Mouse (Mus musculus): ENCODE data around the gene Capza1. TPM values are rescaled to one million over a fixed set of nuclear protein-coding genes. Genes with fewer than 3 reads are reported as not detected.

The Capza1 gene
- polyA plus RNA-seq, 1 experiment from 2014 or later: 154 TPM

DNA sequence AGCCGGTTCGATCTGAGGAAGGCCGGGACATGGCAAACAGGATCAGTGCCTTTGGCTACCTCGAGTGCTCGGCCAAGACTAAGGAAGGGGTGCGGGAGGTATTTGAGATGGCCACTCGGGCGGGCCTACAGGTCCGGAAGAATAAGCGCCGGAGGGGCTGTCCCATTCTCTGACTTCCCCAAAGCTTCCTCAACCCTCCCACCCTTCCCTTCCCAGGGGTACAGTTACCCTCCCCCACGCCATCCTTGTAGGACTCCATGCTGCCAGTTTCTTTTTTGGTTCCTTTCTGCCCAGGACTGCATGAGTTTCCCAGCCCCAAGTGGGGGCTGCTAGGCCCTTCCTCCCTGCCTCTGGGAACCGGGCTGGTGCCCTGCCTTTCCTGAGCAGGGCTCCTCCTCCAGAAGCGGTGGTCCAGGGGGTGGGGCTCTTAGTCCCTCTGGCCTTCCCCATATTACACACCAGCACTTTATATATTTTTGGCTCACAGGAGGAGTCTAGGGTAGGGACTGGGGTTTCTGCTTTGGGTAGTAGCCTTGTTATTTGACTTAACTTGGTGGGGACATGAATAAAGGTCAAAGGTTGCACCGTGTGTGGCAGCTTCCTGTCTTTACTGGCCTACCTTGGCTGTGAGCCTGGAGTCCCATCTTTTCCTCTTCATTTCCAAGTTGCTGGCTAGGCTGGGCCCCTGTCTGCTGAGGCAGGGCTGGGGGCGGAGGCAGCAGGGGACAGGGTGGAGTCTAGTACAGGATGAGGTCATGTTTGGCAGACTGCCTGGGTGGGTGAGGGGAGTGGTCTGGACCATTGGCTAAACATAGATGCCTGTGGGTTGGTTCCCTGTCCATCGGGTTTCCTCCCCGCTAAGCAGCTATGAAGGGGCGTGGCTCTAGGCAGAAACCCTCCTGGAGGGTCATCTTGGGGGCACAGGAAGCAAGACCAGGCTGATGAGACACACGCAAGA is 70.2 kb downstream of the Capza1 start:
- H3K4me3 ChIP-seq (ENCODE audit: low read depth, low read length): no peak overlapping the region
- H3K27me3 ChIP-seq (ENCODE audit: control insufficient read depth, insufficient read depth, low read length): no peaks in the 10 kb centered on the region
- 56% methylated on average over 20 of the region's 20 CpGs for WGBS
- peak; percentile 81 for ATAC-seq (ENCODE audit: low read depth)
- H3K9me3 ChIP-seq (ENCODE audit: control insufficient read depth, low read length): no peaks in the 10 kb centered on the region
- peak overlapping the region; percentile 60 for H3K27ac ChIP-seq (ENCODE audit: low read depth, low read length)
- no peak overlapping the region for H3K4me2 ChIP-seq (ENCODE audit: low read depth, low read length)
- no peak overlapping the region for H3K9ac ChIP-seq (replicated peaks; ENCODE audit: low read depth, low read length)
- no peaks in the 10 kb centered on the region for H3K36me3 ChIP-seq (ENCODE audit: control insufficient read depth, insufficient read depth, low read length)
- peaks cover 6% of the 10 kb centered on the region; the same call in 1 of the 2 replicates for H3K4me1 ChIP-seq (ENCODE audit: control insufficient read depth, insufficient read depth, low read length)

DNA sequence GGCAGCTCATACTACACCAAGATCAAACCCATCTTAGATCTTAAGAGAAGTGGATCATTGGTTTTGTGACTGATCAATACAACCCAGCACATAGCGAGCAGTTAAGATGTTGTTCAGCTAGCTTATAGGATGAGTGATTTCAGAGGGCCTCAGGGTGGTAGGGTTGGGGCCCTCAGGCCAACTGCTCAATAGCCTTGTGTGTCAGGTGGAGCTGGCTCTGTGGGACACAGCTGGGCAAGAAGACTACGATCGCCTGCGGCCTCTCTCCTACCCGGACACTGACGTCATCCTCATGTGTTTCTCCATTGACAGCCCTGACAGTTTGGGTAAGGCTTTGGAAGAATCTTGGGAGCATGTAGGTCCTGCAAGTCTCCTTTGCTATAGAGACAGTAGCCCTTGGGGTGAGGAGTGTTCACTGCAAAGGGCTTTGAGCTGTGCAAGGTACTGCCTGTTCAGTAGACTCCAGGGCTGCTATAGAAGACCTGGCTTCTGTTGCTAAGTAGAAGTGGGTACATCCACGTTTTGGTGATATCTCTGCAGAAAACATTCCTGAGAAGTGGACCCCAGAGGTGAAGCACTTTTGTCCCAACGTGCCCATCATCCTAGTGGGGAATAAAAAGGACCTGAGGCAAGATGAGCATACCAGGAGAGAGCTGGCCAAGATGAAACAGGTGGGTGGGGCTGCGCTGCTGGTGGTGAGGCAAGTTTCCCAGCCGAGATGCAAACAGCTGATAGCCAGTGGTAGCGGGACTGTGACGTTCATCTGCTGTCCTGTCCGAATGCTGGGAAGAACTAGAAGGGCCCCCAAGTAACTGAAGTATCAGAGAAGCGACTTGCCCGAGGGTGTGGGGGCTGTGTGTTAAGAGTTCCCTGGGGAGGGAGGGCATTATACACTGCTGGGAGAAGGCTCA is 71.7 kb downstream of the Capza1 start:
- H3K27ac ChIP-seq (ENCODE audit: low read depth, low read length): no peak overlapping the region
- 70% methylated on average over 15 of the region's 15 CpGs for WGBS
- H3K4me2 ChIP-seq (ENCODE audit: low read depth, low read length): no peak overlapping the region
- H3K4me1 ChIP-seq (ENCODE audit: control insufficient read depth, insufficient read depth, low read length): peaks cover 11% of the 10 kb centered on the region; the same call in 1 of the 2 replicates
- H3K9ac ChIP-seq (replicated peaks; ENCODE audit: low read depth, low read length): no peak overlapping the region
- no peak for ATAC-seq (ENCODE audit: low read depth)
- no peaks in the 10 kb centered on the region; the same call in 1 of the 2 replicates for H3K27me3 ChIP-seq (ENCODE audit: control insufficient read depth, insufficient read depth, low read length)
- H3K4me3 ChIP-seq (ENCODE audit: low read depth, low read length): no peak overlapping the region
- no peaks in the 10 kb centered on the region for H3K36me3 ChIP-seq (ENCODE audit: control insufficient read depth, insufficient read depth, low read length)
- H3K9me3 ChIP-seq (ENCODE audit: control insufficient read depth, low read length): no peaks in the 10 kb centered on the region

DNA sequence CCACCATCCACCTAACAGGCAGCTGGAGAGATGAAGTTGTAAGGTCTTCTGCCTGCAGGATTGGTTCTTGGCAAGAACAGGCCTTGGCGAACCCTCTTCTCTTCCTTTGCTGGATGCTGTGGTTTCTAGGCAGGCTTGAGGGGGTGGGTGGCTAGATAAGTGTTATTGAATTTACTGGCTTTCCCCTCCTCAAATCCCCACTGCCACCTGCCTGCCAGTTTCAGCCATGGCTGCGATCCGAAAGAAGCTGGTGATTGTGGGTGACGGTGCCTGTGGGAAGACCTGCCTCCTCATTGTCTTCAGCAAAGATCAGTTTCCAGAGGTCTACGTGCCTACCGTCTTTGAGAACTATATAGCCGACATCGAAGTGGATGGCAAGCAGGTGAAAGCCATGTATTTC is 72.6 kb downstream of the Capza1 start:
- H3K4me2 ChIP-seq (ENCODE audit: low read depth, low read length): no peak overlapping the region
- H3K9me3 ChIP-seq (ENCODE audit: control insufficient read depth, low read length): no peaks in the 10 kb centered on the region
- H3K4me1 ChIP-seq (ENCODE audit: control insufficient read depth, insufficient read depth, low read length): peaks cover 11% of the 10 kb centered on the region; the same call in 1 of the 2 replicates
- H3K9ac ChIP-seq (replicated peaks; ENCODE audit: low read depth, low read length): no peak overlapping the region
- WGBS: 95% methylated on average over 8 of the region's 8 CpGs
- H3K36me3 ChIP-seq (ENCODE audit: control insufficient read depth, insufficient read depth, low read length): no peaks in the 10 kb centered on the region
- no peaks in the 10 kb centered on the region; the same call in 1 of the 2 replicates for H3K27me3 ChIP-seq (ENCODE audit: control insufficient read depth, insufficient read depth, low read length)
- H3K4me3 ChIP-seq (ENCODE audit: low read depth, low read length): no peak overlapping the region
- ATAC-seq (ENCODE audit: low read depth): no peak
- H3K27ac ChIP-seq (ENCODE audit: low read depth, low read length): no peak overlapping the region

DNA sequence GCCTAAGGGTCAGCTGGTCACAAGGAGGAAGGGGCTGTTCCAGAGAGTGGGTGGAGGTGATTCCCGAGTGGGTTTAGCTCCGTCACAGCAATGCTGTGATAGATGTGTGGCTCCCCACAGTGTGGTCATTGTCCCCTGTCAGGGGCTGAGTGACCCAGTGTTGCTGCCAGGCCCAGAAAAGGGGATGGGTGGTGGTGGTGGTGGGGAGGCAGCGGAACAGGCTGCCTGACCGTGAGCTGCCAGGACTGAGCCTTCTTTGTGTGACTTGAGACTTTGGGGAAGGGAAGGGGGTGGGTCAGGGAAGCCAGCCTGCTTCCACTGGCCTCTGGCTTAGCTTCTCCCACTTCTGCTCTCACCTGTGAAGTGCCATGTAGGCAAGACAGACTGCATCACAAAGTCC is 73.3 kb downstream of the Capza1 start:
- Histone ChIP-seq H3K9me3 (ENCODE audit: control insufficient read depth, low read length) (no peaks in the 10 kb centered on the region), H3K36me3 (ENCODE audit: control insufficient read depth, insufficient read depth, low read length) (no peaks in the 10 kb centered on the region), H3K4me3 (ENCODE audit: low read depth, low read length) (no peak overlapping the region), H3K9ac (replicated peaks; ENCODE audit: low read depth, low read length) (no peak overlapping the region), H3K27me3 (ENCODE audit: control insufficient read depth, insufficient read depth, low read length) (peaks cover 2% of the 10 kb centered on the region; the same call in 1 of the 2 replicates), H3K4me2 (ENCODE audit: low read depth, low read length) (peak overlapping the region; percentile 94), H3K27ac (ENCODE audit: low read depth, low read length) (no peak overlapping the region), H3K4me1 (ENCODE audit: control insufficient read depth, insufficient read depth, low read length) (peaks cover 11% of the 10 kb centered on the region; the same call in 1 of the 2 replicates)
- no peak for ATAC-seq (ENCODE audit: low read depth)
- WGBS: 29% methylated on average over 4 of the region's 4 CpGs

- H3K9me3 ChIP-seq (ENCODE audit: control insufficient read depth, low read length): no peaks in the 10 kb centered on the region
- H3K36me3 ChIP-seq (ENCODE audit: control insufficient read depth, insufficient read depth, low read length): no peaks in the 10 kb centered on the region
- peak overlapping the region; percentile 48 for H3K4me3 ChIP-seq (ENCODE audit: low read depth, low read length)
- peaks cover 11% of the 10 kb centered on the region; the same call in 1 of the 2 replicates for H3K4me1 ChIP-seq (ENCODE audit: control insufficient read depth, insufficient read depth, low read length)
- ATAC-seq (ENCODE audit: low read depth): no peak
- peak overlapping the region; percentile 94 for H3K4me2 ChIP-seq (ENCODE audit: low read depth, low read length)
- peaks cover 3% of the 10 kb centered on the region; the same call in 1 of the 2 replicates for H3K27me3 ChIP-seq (ENCODE audit: control insufficient read depth, insufficient read depth, low read length)
- WGBS: 39% methylated on average over 6 of the region's 6 CpGs
- H3K27ac ChIP-seq (ENCODE audit: low read depth, low read length): no peak overlapping the region
- H3K9ac ChIP-seq (replicated peaks; ENCODE audit: low read depth, low read length): peak overlapping the region; percentile 52; the same call in 1 of the 2 replicates
These were observed 73.8 kb downstream of the Capza1 start for GRCm38 (mm10) chr3:104790401-104790937.

DNA sequence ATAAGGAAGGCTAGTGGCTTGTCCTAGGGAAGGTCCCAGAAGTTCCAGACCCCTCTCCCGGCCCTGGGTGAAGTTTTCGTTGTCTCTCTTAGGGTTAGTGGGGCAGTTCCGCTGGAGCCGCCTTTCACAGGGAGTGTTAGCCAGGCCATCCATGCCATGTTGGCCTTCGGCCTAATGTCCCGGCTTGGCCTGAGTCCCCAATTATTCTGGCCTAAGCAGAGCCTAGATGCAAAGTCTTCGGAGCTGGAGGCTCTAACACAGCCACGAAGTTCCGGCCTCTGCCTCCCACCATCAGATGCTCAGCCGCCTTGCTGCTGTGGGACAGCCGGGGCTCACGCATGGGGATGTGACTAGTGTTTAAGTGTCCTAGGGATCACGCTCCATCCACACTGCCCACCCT is 74.5 kb downstream of the Capza1 start:
- WGBS: 29% methylated on average over 13 of the region's 13 CpGs
- peak overlapping the region; percentile 52 for H3K9ac ChIP-seq (replicated peaks; ENCODE audit: low read depth, low read length)
- H3K9me3 ChIP-seq (ENCODE audit: control insufficient read depth, low read length): no peaks in the 10 kb centered on the region
- no peaks in the 10 kb centered on the region for H3K36me3 ChIP-seq (ENCODE audit: control insufficient read depth, insufficient read depth, low read length)
- peak overlapping the region; percentile 48 for H3K4me3 ChIP-seq (ENCODE audit: low read depth, low read length)
- peak overlapping the region; percentile 34; the same call in 1 of the 2 replicates for H3K27ac ChIP-seq (ENCODE audit: low read depth, low read length)
- H3K4me2 ChIP-seq (ENCODE audit: low read depth, low read length): peak overlapping the region; percentile 94
- H3K27me3 ChIP-seq (ENCODE audit: control insufficient read depth, insufficient read depth, low read length): peaks cover 3% of the 10 kb centered on the region; the same call in 1 of the 2 replicates
- H3K4me1 ChIP-seq (ENCODE audit: control insufficient read depth, insufficient read depth, low read length): peaks cover 11% of the 10 kb centered on the region; the same call in 1 of the 2 replicates
- ATAC-seq (ENCODE audit: low read depth): no peak

- peak; percentile 26 for ATAC-seq (ENCODE audit: low read depth)
- Histone ChIP-seq H3K4me1 (ENCODE audit: control insufficient read depth, insufficient read depth, low read length) (peaks cover 10% of the 10 kb centered on the region; the same call in 1 of the 2 replicates), H3K9ac (replicated peaks; ENCODE audit: low read depth, low read length) (peak overlapping the region; percentile 52), H3K9me3 (ENCODE audit: control insufficient read depth, low read length) (no peaks in the 10 kb centered on the region), H3K36me3 (ENCODE audit: control insufficient read depth, insufficient read depth, low read length) (no peaks in the 10 kb centered on the region), H3K4me2 (ENCODE audit: low read depth, low read length) (peak overlapping the region; percentile 94), H3K27ac (ENCODE audit: low read depth, low read length) (peak overlapping the region; percentile 34; the same call in 1 of the 2 replicates), H3K27me3 (ENCODE audit: control insufficient read depth, insufficient read depth, low read length) (peaks cover 3% of the 10 kb centered on the region; the same call in 1 of the 2 replicates), H3K4me3 (ENCODE audit: low read depth, low read length) (peak overlapping the region; percentile 48)
- 3% methylated on average over 10 of the region's 10 CpGs for WGBS
These were observed 75.0 kb downstream of the Capza1 start for GRCm38 (mm10) chr3:104789312-104789605.

GRCm38 (mm10) chr3:104788561-104789311 is 75.6 kb downstream of the Capza1 start:
- 0% methylated on average over 41 of the region's 52 CpGs for WGBS
- Histone ChIP-seq H3K36me3 (ENCODE audit: control insufficient read depth, insufficient read depth, low read length) (no peaks in the 10 kb centered on the region), H3K27ac (ENCODE audit: low read depth, low read length) (peak overlapping the region; percentile 48), H3K4me3 (ENCODE audit: low read depth, low read length) (peak overlapping the region; percentile 48), H3K27me3 (ENCODE audit: control insufficient read depth, insufficient read depth, low read length) (peaks cover 4% of the 10 kb centered on the region), H3K9me3 (ENCODE audit: control insufficient read depth, low read length) (no peaks in the 10 kb centered on the region), H3K4me2 (ENCODE audit: low read depth, low read length) (peak overlapping the region; percentile 94), H3K9ac (replicated peaks; ENCODE audit: low read depth, low read length) (peak overlapping the region; percentile 52), H3K4me1 (ENCODE audit: control insufficient read depth, insufficient read depth, low read length) (peaks cover 5% of the 10 kb centered on the region; the same call in 1 of the 2 replicates)
- peak; percentile 77 for ATAC-seq (ENCODE audit: low read depth)
